Mouse (Mus musculus) testis, adult 2 months (tissue): Measurements from ENCODE around the gene Fkbp6. TPM values are rescaled to one million over a fixed set of nuclear protein-coding genes. Genes with fewer than 3 reads are reported as not detected.

Experiments used
- H3K27ac ChIP-seq: fragments of 200-500 bp; 2 replicates; pipeline ENCODE4 v1.5.1; 2012; ENCODE audit warnings: low read depth, low read length; ENCODE audit not compliant: control insufficient read depth, insufficient read depth
- H3K27me3 ChIP-seq: fragments of 200-500 bp; 2 replicates; pipeline ENCODE4 v1.6.1; 2012; ENCODE audit warnings: mild to moderate bottlenecking, low read length, moderate library complexity; ENCODE audit not compliant: control insufficient read depth, insufficient read depth
- H3K36me3 ChIP-seq: fragments of 200-500 bp; 2 replicates; pipeline ENCODE4 v1.6.1; 2012; ENCODE audit warnings: mild to moderate bottlenecking, low read length; ENCODE audit not compliant: control insufficient read depth, insufficient read depth
- H3K4me1 ChIP-seq: fragments of 200-500 bp; 2 replicates; pipeline ENCODE4 v1.6.1; 2012; ENCODE audit warnings: low read length; ENCODE audit not compliant: control insufficient read depth, insufficient read depth
- H3K4me3 ChIP-seq: fragments of 200-500 bp; 2 replicates; pipeline ENCODE4 v1.5.1; 2012; ENCODE audit warnings: low read depth, mild to moderate bottlenecking, low read length, moderate library complexity, mixed read lengths; ENCODE audit not compliant: control insufficient read depth
- CTCF ChIP-seq: fragments of 200-500 bp; IDR thresholded peaks from 2 replicates; pipeline ENCODE4 v1.5.1; 2012; ENCODE audit warnings: low read depth, mild to moderate bottlenecking, inconsistent platforms, low read length, moderate library complexity; ENCODE audit not compliant: control insufficient read depth, insufficient read depth, insufficient replicate concordance
- POLR2A ChIP-seq: fragments of 200-500 bp; IDR thresholded peaks from 2 replicates; pipeline ENCODE4 v1.6.1; 2012; ENCODE audit warnings: low read depth, mild to moderate bottlenecking, inconsistent platforms, low read length, moderate library complexity; ENCODE audit not compliant: control insufficient read depth
- polyA plus RNA-seq: library from polyadenylated mRNA; depleted of rRNA; stranded (reverse); fragments of >200 nt; gene quantifications from 2 replicates; pipeline ENCODE4 v1.2.3, GENCODE M21; 2012

Fkbp6 gene
- polyA plus RNA-seq, 1 experiment = 87.2 TPM

- Histone ChIP-seq H3K27ac (no peak overlapping the region), H3K4me3 (no peak overlapping the region), H3K36me3 (peaks cover 2% of the 10 kb centered on the region), H3K27me3 (no peaks in the 10 kb centered on the region), H3K4me1 (no peaks in the 10 kb centered on the region)
- no peak for TF ChIP-seq CTCF
- TF ChIP-seq POLR2A = no peak
Measured at GRCm38 (mm10) chr5:135326121-135326659, 23.7 kb downstream of the Fkbp6 start.

- Histone ChIP-seq H3K27me3 (no peaks in the 10 kb centered on the region), H3K36me3 (peaks cover 2% of the 10 kb centered on the region; the same call in 1 of the 2 replicates), H3K4me1 (no peaks in the 10 kb centered on the region), H3K27ac (no peak overlapping the region), H3K4me3 (no peak overlapping the region)
- no peak for TF ChIP-seq CTCF
- no peak for TF ChIP-seq POLR2A
Measured at GRCm38 (mm10) chr5:135322197-135322596, 27.6 kb downstream of the Fkbp6 start.

- H3K27me3 ChIP-seq = no peaks in the 10 kb centered on the region
- H3K4me1 ChIP-seq = no peaks in the 10 kb centered on the region
- TF ChIP-seq CTCF (no peak), POLR2A (no peak)
- no peak overlapping the region for H3K27ac ChIP-seq
- no peak overlapping the region for H3K4me3 ChIP-seq
- peaks cover 1% of the 10 kb centered on the region; the same call in 1 of the 2 replicates for H3K36me3 ChIP-seq
Measured at GRCm38 (mm10) chr5:135319856-135320255, 30.0 kb downstream of the Fkbp6 start.

- H3K27me3 ChIP-seq = no peaks in the 10 kb centered on the region
- H3K4me3 ChIP-seq = no peak overlapping the region
- H3K4me1 ChIP-seq = no peaks in the 10 kb centered on the region
- H3K27ac ChIP-seq = no peak overlapping the region
- TF ChIP-seq CTCF = no peak
- no peak for TF ChIP-seq POLR2A
- no peaks in the 10 kb centered on the region for H3K36me3 ChIP-seq
Measured at GRCm38 (mm10) chr5:135316177-135316576, 33.7 kb downstream of the Fkbp6 start.

- no peak for TF ChIP-seq POLR2A
- no peak for TF ChIP-seq CTCF
- H3K27me3 ChIP-seq = no peaks in the 10 kb centered on the region
Measured at GRCm38 (mm10) chr5:135306321-135306965, 43.4 kb downstream of the Fkbp6 start.

GRCm38 (mm10) chr5:135302454-135302853, 47.4 kb downstream of the Fkbp6 start:
- no peak overlapping the region for H3K4me3 ChIP-seq
- TF ChIP-seq CTCF = no peak
- TF ChIP-seq POLR2A = no peak
- H3K4me1 ChIP-seq = no peaks in the 10 kb centered on the region
- H3K27me3 ChIP-seq = no peaks in the 10 kb centered on the region
- no peak overlapping the region for H3K27ac ChIP-seq
- H3K36me3 ChIP-seq = no peaks in the 10 kb centered on the region

More at GRCm38 (mm10) chr5:135306321-135306965, 43.4 kb downstream of the Fkbp6 start:
- Histone ChIP-seq H3K4me1 (no peaks in the 10 kb centered on the region), H3K27ac (no peak overlapping the region), H3K4me3 (no peak overlapping the region), H3K36me3 (no peaks in the 10 kb centered on the region)

- TF ChIP-seq POLR2A (no peak), CTCF (no peak)
- H3K27me3 ChIP-seq = no peaks in the 10 kb centered on the region
- no peaks in the 10 kb centered on the region for H3K36me3 ChIP-seq
- H3K4me3 ChIP-seq = no peak overlapping the region
- no peak overlapping the region for H3K27ac ChIP-seq
- H3K4me1 ChIP-seq = no peaks in the 10 kb centered on the region
Measured at GRCm38 (mm10) chr5:135301916-135302315, 47.9 kb downstream of the Fkbp6 start.
